Mouse (Mus musculus) erythroblast, adult 5-6 weeks (primary cell): ENCODE results near the gene Lefty1. TPM values are rescaled to one million over a fixed set of nuclear protein-coding genes. Genes with fewer than 3 reads are reported as not detected.

Source experiments
- total RNA-seq, 2 experiments: library from RNA; stranded (forward) in 1 of 2; stranded (reverse) in 1 of 2; fragments of 150-400 nt in 1 of 2; fragments of 200-764, 138-1000 nt in 1 of 2; gene quantifications; 2 replicates each; pipeline versions ENCODE4 v1.2.3 to v1.2.4; 2015 to 2017; ENCODE audit warnings: low replicate concordance in 2 of 2

The Lefty1 gene
- total RNA-seq, 2 experiments from 2014 or later, result not detected

Other genes starting within 250 kb of the Lefty1 start
- not detected in 2 replicates for gene Mixl1, start 238.0 kb upstream of the Lefty1 start, total RNA-seq (2015; ENCODE audit: low replicate concordance)
- 0.28 TPM in 1 of 2 replicates, not detected in the other for gene Mixl1, start 238.0 kb upstream of the Lefty1 start, total RNA-seq (2017; ENCODE audit: low replicate concordance)
- 7.9 and 9.6 TPM in 2 replicates for gene Acbd3, start 209.0 kb upstream of the Lefty1 start, total RNA-seq (2015; ENCODE audit: low replicate concordance)
- 12.3 and 16.4 TPM in 2 replicates for gene Acbd3, start 209.0 kb upstream of the Lefty1 start, total RNA-seq (2017; ENCODE audit: low replicate concordance)
- gene H3f3a, start 121.1 kb upstream of the Lefty1 start, total RNA-seq (2015; ENCODE audit: low replicate concordance), result 966 and 1,002 TPM in 2 replicates
- gene H3f3a, start 121.1 kb upstream of the Lefty1 start, total RNA-seq (2017; ENCODE audit: low replicate concordance), result 1,471 and 1,473 TPM in 2 replicates
- 17.3 and 29.4 TPM in 2 replicates for gene Sde2, start 83.9 kb upstream of the Lefty1 start, total RNA-seq (2015; ENCODE audit: low replicate concordance)
- 34.7 and 53.5 TPM in 2 replicates for gene Sde2, start 83.9 kb upstream of the Lefty1 start, total RNA-seq (2017; ENCODE audit: low replicate concordance)
- not detected in 2 replicates for gene Lefty2, start 41.9 kb upstream of the Lefty1 start, total RNA-seq (2015; ENCODE audit: low replicate concordance)
- gene Lefty2, start 41.9 kb upstream of the Lefty1 start, total RNA-seq (2017; ENCODE audit: low replicate concordance), result not detected in 2 replicates
- 9.0 and 9.8 TPM in 2 replicates for gene Pycr2, start 30.7 kb upstream of the Lefty1 start, total RNA-seq (2015; ENCODE audit: low replicate concordance)
- 5.8 and 7.0 TPM in 2 replicates for gene Pycr2, start 30.7 kb upstream of the Lefty1 start, total RNA-seq (2017; ENCODE audit: low replicate concordance)
- 8.5 and 13.8 TPM in 2 replicates for gene Tmem63a, start 7.3 kb downstream of the Lefty1 start, total RNA-seq (2015; ENCODE audit: low replicate concordance)
- gene Tmem63a, start 7.3 kb downstream of the Lefty1 start, total RNA-seq (2017; ENCODE audit: low replicate concordance), result 6.6 and 13.1 TPM in 2 replicates
- 6.1 and 12.5 TPM in 2 replicates for gene Ephx1, start 85.9 kb downstream of the Lefty1 start, total RNA-seq (2015; ENCODE audit: low replicate concordance)
- 3.3 TPM in 1 of 2 replicates, not detected in the other for gene Ephx1, start 85.9 kb downstream of the Lefty1 start, total RNA-seq (2017; ENCODE audit: low replicate concordance)
- not detected in 2 replicates for gene 9130409I23Rik, start 116.2 kb downstream of the Lefty1 start, total RNA-seq (2015; ENCODE audit: low replicate concordance)
- gene 9130409I23Rik, start 116.2 kb downstream of the Lefty1 start, total RNA-seq (2017; ENCODE audit: low replicate concordance), result not detected in 2 replicates
- 6.5 and 12.7 TPM in 2 replicates for gene Nvl, start 209.2 kb downstream of the Lefty1 start, total RNA-seq (2015; ENCODE audit: low replicate concordance)
- 10.1 and 11.4 TPM in 2 replicates for gene Nvl, start 209.2 kb downstream of the Lefty1 start, total RNA-seq (2017; ENCODE audit: low replicate concordance)
- 21.5 and 49.3 TPM in 2 replicates for gene Cnih4, start 209.7 kb downstream of the Lefty1 start, total RNA-seq (2015; ENCODE audit: low replicate concordance)
- 13.2 and 39.6 TPM in 2 replicates for gene Cnih4, start 209.7 kb downstream of the Lefty1 start, total RNA-seq (2017; ENCODE audit: low replicate concordance)